Mouse (Mus musculus) monocyte, adult 2 months (primary cell): ENCODE data around the gene Actl6a.
"Not testable (repeated sequence)": the region's sequence is repeated elsewhere in the genome, so short reads cannot be mapped to it uniquely, and the experiment has no call there.

ENCODE experiments used
- DNase-seq, 2 experiments: peaks; one replicate each; pipeline ENCODE4 v3.0.0; 2022; ENCODE audit warnings: low spot score in 2 of 2, low read depth in 1 of 2

The Actl6a gene

GRCm38 (mm10) chr3:32705647-32706348 lies at the start of gene Actl6a:
Actl6a (plus strand) TSS chr3:32706298.
- DNase-seq, result not testable (repeated sequence)

- DNase-seq, result no peak
Measured at GRCm38 (mm10) chr3:32656398-32656994, 49.6 kb upstream of the Actl6a start.

GRCm38 (mm10) chr3:32658401-32658800 lies 47.7 kb upstream of the Actl6a start:
- DNase-seq, result no peak

GRCm38 (mm10) chr3:32658821-32659220 lies 47.3 kb upstream of the Actl6a start:
- DNase-seq, result no peak

GRCm38 (mm10) chr3:32659506-32659905 lies 46.6 kb upstream of the Actl6a start:
- no peak for DNase-seq

GRCm38 (mm10) chr3:32660276-32660675 lies 45.8 kb upstream of the Actl6a start:
- no peak for DNase-seq

- DNase-seq, result no peak
Measured at GRCm38 (mm10) chr3:32660831-32661555, 45.1 kb upstream of the Actl6a start.

GRCm38 (mm10) chr3:32661556-32661930 lies 44.6 kb upstream of the Actl6a start:
- DNase-seq, result no peak

- no peak for DNase-seq
Measured at GRCm38 (mm10) chr3:32668256-32668959, 37.7 kb upstream of the Actl6a start.

- DNase-seq, result no peak
Measured at GRCm38 (mm10) chr3:32669211-32669610, 36.9 kb upstream of the Actl6a start.

- no peak for DNase-seq
Measured at GRCm38 (mm10) chr3:32670196-32670595, 35.9 kb upstream of the Actl6a start.

GRCm38 (mm10) chr3:32673151-32673550 lies 32.9 kb upstream of the Actl6a start:
- no peak for DNase-seq

GRCm38 (mm10) chr3:32676393-32676792 lies 29.7 kb upstream of the Actl6a start:
- no peak for DNase-seq

GRCm38 (mm10) chr3:32682910-32683531 lies 23.1 kb upstream of the Actl6a start:
- DNase-seq, result no peak

GRCm38 (mm10) chr3:32684631-32685030 lies 21.5 kb upstream of the Actl6a start:
- no peak for DNase-seq

- DNase-seq, result no peak
Measured at GRCm38 (mm10) chr3:32686537-32686936, 19.6 kb upstream of the Actl6a start.

- DNase-seq, result no peak
Measured at GRCm38 (mm10) chr3:32687156-32687555, 18.9 kb upstream of the Actl6a start.

GRCm38 (mm10) chr3:32689567-32689999 lies 16.5 kb upstream of the Actl6a start:
- DNase-seq, result no peak

GRCm38 (mm10) chr3:32690008-32690407 lies 16.1 kb upstream of the Actl6a start:
- DNase-seq, result no peak

- DNase-seq, result no peak
Measured at GRCm38 (mm10) chr3:32690901-32691300, 15.2 kb upstream of the Actl6a start.

GRCm38 (mm10) chr3:32691841-32692240 lies 14.3 kb upstream of the Actl6a start:
- no peak for DNase-seq
